Mouse (Mus musculus) lung, embryonic 16.5 days (tissue): ENCODE measurements around the gene Myo1e. TPM values are rescaled to one million over a fixed set of nuclear protein-coding genes. Genes with fewer than 3 reads are reported as not detected.
A peak's percentile ranks its signal among the peaks of the same experiment; 100 is the strongest.

ENCODE experiments used
- ATAC-seq: fragments of 200-750 bp; cut with Nextera tagmentation; 2 replicates; pipeline ENCODE4 v1.8.0; 2017; ENCODE audit warnings: low read depth, mild to moderate bottlenecking, moderate library complexity
- H3K27ac ChIP-seq: fragments of 300-500 bp; sonication (generic); 2 replicates; pipeline ENCODE4 v1.5.1; 2014; ENCODE audit warnings: mild to moderate bottlenecking, control low read depth, low read length
- H3K27me3 ChIP-seq: fragments of 300-500 bp; sonication (generic); 2 replicates; pipeline ENCODE4 v1.6.1; 2014; ENCODE audit warnings: low read depth, low read length, mixed read lengths; ENCODE audit not compliant: control insufficient read depth, insufficient read depth
- H3K36me3 ChIP-seq: fragments of 300-500 bp; sonication (generic); 2 replicates; pipeline ENCODE4 v1.6.1; 2014; ENCODE audit warnings: low read length; ENCODE audit not compliant: control insufficient read depth, insufficient read depth
- H3K4me1 ChIP-seq: fragments of 300-500 bp; sonication (generic); replicated peaks from 2 replicates; pipeline ENCODE4 v1.6.1; 2014; ENCODE audit warnings: low read length, mixed read lengths; ENCODE audit not compliant: control insufficient read depth, insufficient read depth
- H3K4me2 ChIP-seq: fragments of 300-500 bp; sonication (generic); 2 replicates; pipeline ENCODE4 v1.6.1; 2014; ENCODE audit warnings: low read depth, low read length, control low read depth
- H3K4me3 ChIP-seq: fragments of 300-500 bp; sonication (generic); 2 replicates; pipeline ENCODE4 v1.5.1; 2014; ENCODE audit warnings: mild to moderate bottlenecking, low read length, control low read depth
- H3K9ac ChIP-seq: fragments of 300-500 bp; sonication (generic); 2 replicates; pipeline ENCODE4 v1.6.1; 2014; ENCODE audit warnings: low read length, control low read depth
- H3K9me3 ChIP-seq: fragments of 300-500 bp; sonication (generic); 2 replicates; pipeline ENCODE4 v1.6.1; 2016; ENCODE audit warnings: low read length; ENCODE audit not compliant: control insufficient read depth
- WGBS: fragments of 180-500 bp; shearing (Covaris S2); extraction: QIAGEN DNeasy Blood & Tissue Kit; methylation state at CpG from one replicate; pipeline ENCODE4 v1.1.7; 2014; 5-methylcytosine and 5-hydroxymethylcytosine counted together
- polyA plus RNA-seq: library from polyadenylated mRNA; unstranded; fragments of >200 nt; fragmentation: Nextera tagmentation; extraction: Ambion mirVana; gene quantifications from 2 replicates; pipeline ENCODE4 v1.2.1, GENCODE M21; 2015

Gene Myo1e
- polyA plus RNA-seq, 1 experiment from 2014 or later: 46.2 TPM

DNA sequence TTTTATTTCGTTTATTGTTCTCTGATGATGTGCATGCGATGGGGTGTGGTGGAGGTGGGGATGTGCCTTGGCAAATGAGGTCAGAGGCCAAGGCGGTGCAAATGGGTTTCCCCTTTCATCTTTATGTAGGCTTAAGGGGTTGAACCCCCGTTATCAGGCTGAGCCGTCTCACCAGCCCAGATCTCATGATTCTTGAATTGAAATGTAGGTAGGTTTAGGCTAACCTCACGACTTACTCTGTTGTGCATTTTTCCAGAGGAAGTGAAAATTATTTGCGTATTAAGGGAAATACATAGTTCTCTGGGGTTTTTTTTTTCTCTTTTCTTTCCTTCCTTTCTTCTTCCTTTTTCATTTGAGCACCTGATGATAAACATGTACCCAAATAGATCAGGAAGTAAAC, 37.0 kb downstream of the Myo1e start:
- Histone ChIP-seq H3K9me3 (0 out of 2 replicates have a peak, but pooled peaks cover 2% of the 10 kb centered on the region), H3K27me3 (no peaks in the 10 kb centered on the region), H3K27ac (no peak overlapping the region), H3K4me3 (no peak overlapping the region), H3K36me3 (no peaks in the 10 kb centered on the region), H3K9ac (no peak overlapping the region), H3K4me2 (no peak overlapping the region), H3K4me1 (peaks cover 53% of the 10 kb centered on the region)
- ATAC-seq: no peak
- WGBS: 57% methylated on average over 7 of the region's 7 CpGs

DNA sequence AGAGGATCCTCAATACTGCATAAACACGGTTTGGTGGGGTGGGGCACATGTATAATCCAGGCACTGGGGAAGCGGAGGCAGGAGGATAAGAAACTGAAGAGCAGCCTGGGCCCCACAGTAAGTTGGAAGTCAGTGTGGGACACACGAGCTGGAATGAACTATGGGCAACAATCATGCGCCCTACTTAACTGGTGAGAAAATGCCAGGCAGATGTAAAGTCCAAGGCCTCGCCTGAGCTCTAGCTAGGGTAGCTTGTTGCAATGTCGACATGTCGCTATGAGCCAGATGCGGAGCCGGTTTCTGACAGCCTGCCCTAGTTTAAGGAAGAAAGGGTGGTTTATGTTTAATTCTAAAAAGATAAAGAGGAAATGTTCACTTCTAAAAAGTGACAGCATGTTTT, 37.9 kb downstream of the Myo1e start:
- Histone ChIP-seq H3K9ac (no peak overlapping the region), H3K4me3 (no peak overlapping the region), H3K27me3 (no peaks in the 10 kb centered on the region), H3K27ac (no peak overlapping the region), H3K9me3 (0 out of 2 replicates have a peak, but pooled peaks cover 2% of the 10 kb centered on the region), H3K36me3 (no peaks in the 10 kb centered on the region), H3K4me2 (no peak overlapping the region), H3K4me1 (peaks cover 61% of the 10 kb centered on the region)
- WGBS: 85% methylated on average over 9 of the region's 9 CpGs
- ATAC-seq: no peak

DNA sequence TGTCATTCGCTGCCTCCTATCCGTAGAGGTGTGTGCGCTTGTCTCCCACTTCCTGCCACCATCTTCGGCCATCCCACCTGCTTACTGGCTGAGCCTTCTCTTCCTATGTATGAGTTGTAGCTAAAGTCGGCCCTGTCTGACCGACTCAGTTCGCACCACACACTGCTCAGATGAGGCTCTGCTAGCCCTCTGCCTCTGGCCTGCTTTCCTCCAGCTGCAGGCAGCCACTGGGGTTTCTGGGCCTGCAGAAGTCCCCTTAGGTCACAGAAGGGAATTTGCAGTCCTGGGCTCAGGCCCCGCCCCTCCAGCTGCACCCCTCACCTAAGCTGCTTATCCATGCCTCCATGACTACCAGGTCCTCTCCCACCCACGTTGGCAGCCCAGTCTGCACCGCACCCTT, 39.3 kb downstream of the Myo1e start:
- WGBS: 55% methylated on average over 10 of the region's 10 CpGs

DNA sequence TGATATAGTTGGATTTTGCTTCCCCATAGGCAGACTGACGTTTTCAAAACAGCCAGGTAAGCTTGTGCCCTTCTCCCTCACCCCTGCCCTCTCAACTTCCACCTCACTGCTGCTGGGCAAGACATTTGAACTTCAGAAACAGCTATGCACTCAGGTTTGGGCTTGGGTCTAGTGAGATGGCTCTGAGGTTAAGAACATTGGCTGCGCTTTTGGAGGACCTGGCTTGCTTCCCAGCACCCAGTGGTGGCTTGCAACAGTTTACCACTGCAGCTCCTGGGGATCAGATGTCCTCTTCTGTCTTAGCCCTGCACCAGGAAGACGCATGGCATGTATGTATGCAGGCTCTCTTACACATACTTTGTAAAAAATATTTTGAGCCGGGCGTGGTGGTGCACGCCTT, 40.9 kb downstream of the Myo1e start:
- 0 out of 2 replicates have a peak, but pooled peaks cover 2% of the 10 kb centered on the region for H3K9me3 ChIP-seq
- ATAC-seq: no peak
- peaks cover 49% of the 10 kb centered on the region for H3K4me1 ChIP-seq
- H3K4me3 ChIP-seq: no peak overlapping the region
- WGBS: 85% methylated on average over 6 of the region's 6 CpGs
- no peaks in the 10 kb centered on the region for H3K27me3 ChIP-seq
- H3K4me2 ChIP-seq: no peak overlapping the region
- H3K36me3 ChIP-seq: no peaks in the 10 kb centered on the region
- H3K9ac ChIP-seq: no peak overlapping the region
- no peak overlapping the region for H3K27ac ChIP-seq

More for the DNA sequence above, 39.3 kb downstream of the Myo1e start:
- H3K9ac ChIP-seq: peak overlapping the region; percentile 9; the same call in 1 of the 2 replicates
- peak overlapping the region; percentile 36; the same call in 1 of the 2 replicates for H3K27ac ChIP-seq
- no peak for ATAC-seq
- no peak overlapping the region for H3K4me3 ChIP-seq
- H3K36me3 ChIP-seq: no peaks in the 10 kb centered on the region
- H3K9me3 ChIP-seq: 0 out of 2 replicates have a peak, but pooled peaks cover 2% of the 10 kb centered on the region
- H3K4me2 ChIP-seq: no peak overlapping the region
- H3K4me1 ChIP-seq: peaks cover 63% of the 10 kb centered on the region
- H3K27me3 ChIP-seq: no peaks in the 10 kb centered on the region

DNA sequence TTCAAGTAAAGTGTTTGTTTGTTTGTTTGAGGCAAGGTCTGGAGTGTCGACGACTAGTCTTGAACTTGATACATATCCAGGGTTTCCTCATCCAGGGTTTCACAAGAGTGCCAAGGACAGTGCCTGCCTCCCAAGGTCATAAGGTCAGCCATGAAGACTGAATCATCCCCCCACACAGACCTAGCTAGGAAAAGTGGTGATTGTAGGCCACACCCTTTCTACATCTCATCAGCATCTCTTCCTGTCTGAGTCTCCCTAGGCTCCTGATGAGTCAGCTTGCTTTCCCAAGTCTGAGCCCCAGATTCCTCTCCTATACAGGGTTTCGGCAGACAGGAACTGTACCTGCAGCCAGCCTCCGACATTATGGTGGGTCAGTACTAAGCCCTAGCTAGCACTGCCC, 41.7 kb downstream of the Myo1e start:
- peaks cover 43% of the 10 kb centered on the region for H3K4me1 ChIP-seq
- no peaks in the 10 kb centered on the region for H3K36me3 ChIP-seq
- 0 out of 2 replicates have a peak, but pooled peaks cover 2% of the 10 kb centered on the region for H3K9me3 ChIP-seq
- 73% methylated on average over 4 of the region's 4 CpGs for WGBS
- H3K27ac ChIP-seq: no peak overlapping the region
- H3K27me3 ChIP-seq: no peaks in the 10 kb centered on the region
- no peak overlapping the region for H3K9ac ChIP-seq
- no peak overlapping the region for H3K4me3 ChIP-seq
- ATAC-seq: no peak
- H3K4me2 ChIP-seq: no peak overlapping the region

DNA sequence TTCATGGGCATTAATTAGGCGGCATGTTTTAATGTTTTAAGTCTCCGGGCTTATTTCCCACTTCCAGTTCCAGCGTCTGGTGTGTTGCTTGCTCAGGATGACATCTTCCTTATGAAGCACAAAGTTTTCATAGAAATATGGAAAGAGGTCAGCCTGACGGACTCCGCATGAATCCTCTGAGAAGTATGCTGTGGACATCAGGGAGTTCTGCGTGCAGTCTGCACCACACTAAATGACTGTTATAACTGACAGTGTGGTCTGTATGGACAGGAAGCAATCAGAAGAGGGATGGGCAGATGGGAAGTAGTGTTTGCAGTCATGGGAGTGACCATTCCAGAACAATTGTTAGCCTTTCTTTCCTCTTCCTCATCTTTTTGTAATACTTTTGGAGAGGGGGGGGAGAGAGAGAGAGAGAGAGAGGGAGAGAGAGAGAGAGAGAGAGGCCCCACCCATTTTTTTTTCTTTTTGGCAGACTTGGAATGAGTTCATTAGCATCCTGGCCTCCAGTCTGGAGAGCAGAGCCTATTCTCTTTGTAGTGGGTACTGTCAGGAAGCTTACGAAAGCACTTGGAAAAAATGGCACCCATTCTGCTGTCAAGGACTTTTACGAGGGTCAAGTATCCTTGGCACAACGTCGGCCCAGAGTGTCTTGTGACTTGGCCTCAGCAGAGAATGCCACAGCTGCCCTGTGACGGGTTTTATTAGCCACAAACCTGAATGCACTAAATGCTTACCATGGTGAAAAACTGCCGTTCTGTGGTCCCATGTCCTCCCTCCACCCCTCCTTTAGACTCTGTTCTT, 42.9 kb downstream of the Myo1e start:
- Histone ChIP-seq H3K36me3 (no peaks in the 10 kb centered on the region), H3K9me3 (0 out of 2 replicates have a peak, but pooled peaks cover 2% of the 10 kb centered on the region), H3K4me3 (no peak overlapping the region), H3K4me2 (no peak overlapping the region), H3K9ac (no peak overlapping the region), H3K27me3 (no peaks in the 10 kb centered on the region), H3K4me1 (peaks cover 38% of the 10 kb centered on the region), H3K27ac (peak overlapping the region; percentile 69)
- 31% methylated on average over 12 of the region's 12 CpGs for WGBS
- peak; percentile 83 for ATAC-seq

DNA sequence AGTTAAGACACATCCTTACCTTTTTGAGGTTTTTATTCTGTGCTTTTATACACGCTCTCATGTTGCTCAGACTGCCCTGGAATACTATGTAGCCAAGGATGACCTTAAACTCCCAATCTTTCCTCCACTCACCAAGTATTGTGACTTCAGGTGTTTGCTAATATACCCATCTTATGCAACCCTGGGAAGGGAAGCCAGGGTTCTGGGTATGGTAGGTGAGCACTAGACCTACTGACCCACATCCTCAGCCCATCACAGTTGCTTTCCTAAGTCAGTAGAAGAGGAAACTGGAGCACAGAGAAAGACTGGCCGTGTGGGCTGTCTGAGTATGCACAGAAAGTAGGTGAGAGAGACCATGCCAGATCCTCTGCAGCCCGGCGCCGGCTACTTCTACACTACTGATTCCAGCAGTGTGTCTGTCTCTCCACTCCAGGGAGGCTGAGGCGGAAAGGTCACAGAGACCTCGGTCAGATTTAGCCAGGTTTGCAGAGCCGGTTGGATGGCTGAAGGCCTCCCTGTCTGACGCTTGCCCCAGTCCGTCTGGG, 44.4 kb downstream of the Myo1e start:
- no peak for ATAC-seq
- Histone ChIP-seq H3K9ac (no peak overlapping the region), H3K4me3 (no peak overlapping the region), H3K9me3 (no peaks in the 10 kb centered on the region), H3K27me3 (no peaks in the 10 kb centered on the region), H3K36me3 (no peaks in the 10 kb centered on the region), H3K27ac (no peak overlapping the region), H3K4me2 (no peak overlapping the region), H3K4me1 (peaks cover 30% of the 10 kb centered on the region)
- 66% methylated on average over 10 of the region's 10 CpGs for WGBS

DNA sequence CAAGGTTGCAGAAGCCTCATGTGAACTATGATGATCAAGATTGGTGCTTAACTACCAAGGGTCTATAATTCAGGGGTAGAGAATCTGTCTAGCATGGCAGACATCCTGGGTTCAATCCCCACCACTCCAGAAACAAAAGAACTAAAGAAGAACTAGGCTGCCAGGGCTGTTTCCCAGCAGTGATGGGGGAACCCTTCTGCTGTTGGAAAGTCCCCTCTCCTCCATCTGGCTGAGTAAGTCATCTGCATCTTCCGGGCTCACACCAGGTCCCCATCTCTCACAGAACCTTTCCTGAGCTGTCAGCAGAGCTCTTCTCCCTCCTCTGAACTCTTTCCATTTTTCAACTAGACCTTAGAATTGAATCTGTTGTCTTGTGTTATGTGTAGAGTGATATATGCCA, 45.9 kb downstream of the Myo1e start:
- Histone ChIP-seq H3K4me1 (peaks cover 41% of the 10 kb centered on the region), H3K4me2 (no peak overlapping the region), H3K36me3 (no peaks in the 10 kb centered on the region), H3K9me3 (no peaks in the 10 kb centered on the region), H3K27me3 (no peaks in the 10 kb centered on the region), H3K27ac (no peak overlapping the region), H3K4me3 (no peak overlapping the region), H3K9ac (no peak overlapping the region)
- WGBS: 75% methylated on average over 1 of the region's 1 CpGs
- ATAC-seq: no peak

DNA sequence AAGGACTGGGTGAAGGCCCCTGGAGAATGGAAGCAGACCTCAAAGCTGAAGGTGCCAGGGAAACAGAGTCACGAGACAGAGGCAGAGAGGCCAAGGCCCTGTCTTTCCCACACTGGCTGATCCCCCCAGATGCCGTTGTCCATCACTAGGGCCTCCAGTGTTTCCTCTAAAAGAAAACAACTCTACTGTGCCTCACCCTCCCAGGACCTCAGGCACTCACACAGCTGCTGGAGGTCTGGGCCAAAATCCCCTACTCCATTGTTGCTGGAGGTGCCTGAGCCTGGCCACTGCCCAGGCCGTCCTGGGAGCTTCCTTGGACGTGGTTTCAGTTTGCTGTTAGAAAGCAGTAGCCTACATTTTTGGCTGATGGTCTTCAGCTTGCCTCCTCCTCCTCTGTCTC, 47.9 kb downstream of the Myo1e start:
- no peak for ATAC-seq
- H3K27ac ChIP-seq: no peak overlapping the region
- H3K4me1 ChIP-seq: peaks cover 45% of the 10 kb centered on the region
- H3K9ac ChIP-seq: no peak overlapping the region
- no peak overlapping the region for H3K4me3 ChIP-seq
- H3K36me3 ChIP-seq: no peaks in the 10 kb centered on the region
- no peak overlapping the region for H3K4me2 ChIP-seq
- no peaks in the 10 kb centered on the region for H3K27me3 ChIP-seq
- WGBS: 73% methylated on average over 4 of the region's 4 CpGs
- H3K9me3 ChIP-seq: no peaks in the 10 kb centered on the region
